Mouse (Mus musculus): ENCODE measurements around the gene Gm17428.

DNA sequence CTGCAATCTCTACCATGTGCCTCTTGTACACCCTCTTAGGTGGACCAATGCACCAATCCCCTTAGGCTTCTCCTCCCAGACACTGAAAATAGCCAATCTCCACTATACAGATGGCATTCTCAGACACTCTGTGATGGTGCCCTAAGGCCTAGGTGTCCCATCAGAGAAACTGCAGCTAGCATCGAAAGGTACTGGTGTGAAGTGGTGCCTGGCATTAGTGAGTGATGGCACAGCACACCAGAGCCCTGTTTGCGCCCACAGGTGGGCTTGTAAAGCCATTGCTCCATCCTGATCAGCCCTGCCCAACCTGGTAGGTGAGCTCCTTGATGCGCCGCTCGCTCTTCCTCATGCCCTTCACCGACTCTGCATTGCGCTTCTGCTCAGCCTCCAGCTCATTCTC, 32.8 kb upstream of the Gm17428 start:
- TF ChIP-seq POLR2AphosphoS5 (IDR thresholded peaks at IDR 0.05; ENCODE audit: borderline replicate concordance, low read depth, low read length) (no peak), GABPA (IDR thresholded peaks at IDR 0.05; ENCODE audit: low read depth, low read length) (no peak), CTCF (IDR thresholded peaks at IDR 0.05 in 2 of 3, conservative IDR thresholded peaks at IDR 0.05 in 1 of 3; ENCODE audit: control insufficient read depth in 1 of 3, insufficient read depth in 1 of 3, low read depth in 2 of 3, low read length in 3 of 3, poor library complexity in 1 of 3, severe bottlenecking in 1 of 3) (no peak), TBP (IDR thresholded peaks at IDR 0.05; ENCODE audit: low read depth, low read length) (no peak), RCOR1 (IDR thresholded peaks at IDR 0.05; ENCODE audit: low read depth, low read length) (no peak), MXI1 (IDR thresholded peaks at IDR 0.05; ENCODE audit: low read depth, low read length) (no peak), POLR2A (IDR thresholded peaks at IDR 0.05; ENCODE audit: control insufficient read depth in 1 of 2, insufficient read depth in 1 of 2, low read depth in 1 of 2, low read length in 2 of 2, poor library complexity in 1 of 2) (no peak), MAX (IDR thresholded peaks at IDR 0.05; ENCODE audit: low read length) (no peak), GATA1 (IDR thresholded peaks at IDR 0.05; ENCODE audit: low read depth, low read length) (no peak), TCF12 (IDR thresholded peaks at IDR 0.05; ENCODE audit: low read depth, low read length) (no peak), CHD1 (IDR thresholded peaks at IDR 0.05; ENCODE audit: low read depth, low read length) (no peak), MAZ (IDR thresholded peaks at IDR 0.05; ENCODE audit: low read depth, low read length) (no peak), SMC3 (IDR thresholded peaks at IDR 0.05; ENCODE audit: low read depth, low read length) (no peak), ZC3H11A (IDR thresholded peaks at IDR 0.05; ENCODE audit: low read depth, low read length) (no peak)

All from MEL (cell line).